Mouse (Mus musculus) neural tube, embryonic 15.5 days (tissue): ENCODE measurements around the gene Slc26a10. TPM values are rescaled to one million over a fixed set of nuclear protein-coding genes. Genes with fewer than 3 reads are reported as not detected.
A peak's percentile ranks its signal among the peaks of the same experiment; 100 is the strongest.

Source experiments
- ATAC-seq: fragments of 200-750 bp; cut with Nextera tagmentation; 2 replicates; pipeline ENCODE4 v1.8.0; 2017; ENCODE audit warnings: mild to moderate bottlenecking, moderate TSS enrichment, moderate library complexity; ENCODE audit not compliant: low FRiP score
- H3K27ac ChIP-seq: fragments of 300-500 bp; sonication (generic); replicated peaks from 2 replicates; pipeline ENCODE4 v1.5.1; 2015; ENCODE audit warnings: mild to moderate bottlenecking, inconsistent platforms
- H3K27me3 ChIP-seq: fragments of 300-500 bp; sonication (generic); replicated peaks from 2 replicates; pipeline ENCODE4 v1.6.1; 2015; ENCODE audit warnings: inconsistent platforms
- H3K36me3 ChIP-seq: fragments of 300-500 bp; sonication (generic); 2 replicates; pipeline ENCODE4 v1.6.1; 2015; ENCODE audit warnings: inconsistent platforms
- H3K4me1 ChIP-seq: fragments of 300-500 bp; sonication (generic); 2 replicates; pipeline ENCODE4 v1.6.1; 2015; ENCODE audit warnings: inconsistent platforms
- H3K4me2 ChIP-seq: fragments of 300-500 bp; sonication (generic); 2 replicates; pipeline ENCODE4 v1.6.1; 2015; ENCODE audit warnings: inconsistent platforms, mild to moderate bottlenecking, moderate library complexity
- H3K4me3 ChIP-seq: fragments of 300-500 bp; sonication (generic); replicated peaks from 2 replicates; pipeline ENCODE4 v1.5.1; 2015; ENCODE audit warnings: mild to moderate bottlenecking, inconsistent platforms
- H3K9ac ChIP-seq: fragments of 300-500 bp; sonication (generic); replicated peaks from 2 replicates; pipeline ENCODE4 v1.6.1; 2015; ENCODE audit warnings: mild to moderate bottlenecking, inconsistent platforms
- H3K9me3 ChIP-seq: fragments of 300-500 bp; sonication (generic); replicated peaks from 2 replicates; pipeline ENCODE4 v1.6.1; 2016; ENCODE audit warnings: inconsistent platforms
- WGBS: fragments of 180-500 bp; shearing (Covaris S2); methylation state at CpG from one replicate; pipeline ENCODE4 v1.1.7; 2015; ENCODE audit warnings: mixed read lengths; 5-methylcytosine and 5-hydroxymethylcytosine counted together
- polyA plus RNA-seq: library from polyadenylated mRNA; unstranded; fragments of >200 nt; fragmentation: Nextera tagmentation; extraction: Ambion mirVana; gene quantifications from 2 replicates; pipeline ENCODE4 v1.2.1, GENCODE M21; 2015

Gene Slc26a10
- polyA plus RNA-seq, 1 experiment from 2014 or later: 1.0 TPM

DNA sequence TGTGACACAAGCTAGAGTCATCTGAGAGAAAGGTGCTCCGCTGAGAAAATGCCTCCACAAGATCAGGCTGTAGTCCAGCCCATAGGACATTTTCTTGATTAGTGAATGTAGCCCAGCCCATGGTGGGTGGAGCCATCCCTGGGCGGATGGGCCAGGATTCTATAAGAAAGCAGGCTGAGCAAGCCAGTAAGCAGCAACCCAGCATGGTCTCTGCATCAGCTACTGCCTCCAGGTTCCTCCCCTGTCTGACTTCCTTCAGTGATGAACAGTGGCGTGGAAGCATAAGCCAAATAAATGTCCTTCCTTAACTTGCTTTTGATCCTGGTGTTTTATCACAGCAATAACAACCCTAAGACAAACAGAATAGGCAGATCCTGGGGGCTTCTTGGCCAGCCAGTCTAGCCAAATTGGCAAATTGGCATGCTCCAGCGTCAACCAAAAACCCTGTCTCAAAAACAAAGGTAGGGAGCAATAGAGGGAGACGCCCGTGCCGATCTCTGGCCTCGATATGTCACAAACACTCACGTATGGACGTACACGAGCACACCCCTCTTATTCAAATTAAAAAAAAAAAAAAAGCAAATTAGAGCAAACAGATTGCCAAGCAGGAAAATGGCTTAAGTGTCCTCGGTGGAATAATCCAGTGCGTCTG, 57.5 kb downstream of the Slc26a10 start:
- ATAC-seq: peak; percentile 45
- peak overlapping the region; percentile 91 for H3K27ac ChIP-seq
- peak overlapping the region; percentile 40; the same call in 1 of the 2 replicates for H3K9ac ChIP-seq
- H3K4me1 ChIP-seq: peaks cover 39% of the 10 kb centered on the region
- peaks cover 17% of the 10 kb centered on the region for H3K36me3 ChIP-seq
- H3K4me3 ChIP-seq: peak overlapping the region; percentile 96
- 8% methylated on average over 13 of the region's 13 CpGs for WGBS
- peak overlapping the region; percentile 59 for H3K4me2 ChIP-seq
- no peaks in the 10 kb centered on the region for H3K27me3 ChIP-seq
- H3K9me3 ChIP-seq: no peaks in the 10 kb centered on the region

DNA sequence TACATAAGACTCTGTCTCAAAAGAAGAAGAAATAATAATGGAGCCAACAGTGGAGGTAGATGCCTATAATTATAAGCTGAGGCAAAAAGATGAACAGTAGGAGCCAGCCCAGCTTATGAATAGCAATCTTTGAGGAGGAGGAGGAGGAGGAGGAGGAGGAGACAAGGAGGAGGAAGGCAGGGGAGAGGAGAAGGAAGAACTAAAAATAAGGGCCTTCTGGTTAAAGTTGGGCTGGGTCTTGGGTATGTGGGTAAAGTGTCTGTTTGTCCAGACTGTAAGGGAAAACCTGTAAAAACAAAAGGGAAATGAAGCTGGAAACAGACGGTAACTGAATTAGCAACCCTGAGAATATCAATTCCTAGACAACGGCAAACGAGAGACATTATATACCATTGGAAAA, 58.4 kb downstream of the Slc26a10 start:
- peak overlapping the region; percentile 91 for H3K27ac ChIP-seq
- ATAC-seq: no peak
- peak overlapping the region; percentile 45 for H3K9ac ChIP-seq
- no peaks in the 10 kb centered on the region for H3K27me3 ChIP-seq
- peaks cover 25% of the 10 kb centered on the region for H3K36me3 ChIP-seq
- peak overlapping the region; percentile 59 for H3K4me2 ChIP-seq
- no peaks in the 10 kb centered on the region for H3K9me3 ChIP-seq
- H3K4me1 ChIP-seq: peaks cover 39% of the 10 kb centered on the region
- WGBS: 74% methylated on average over 3 of the region's 3 CpGs
- H3K4me3 ChIP-seq: peak overlapping the region; percentile 96

Other genes with a start within 250 kb of the Slc26a10 start
- gene Ctdsp2, start 201.9 kb downstream of the Slc26a10 start, polyA plus RNA-seq: 15.7 and 25.4 TPM in 2 replicates
- 19.2 and 22.4 TPM in 2 replicates for gene Avil, start 179.9 kb downstream of the Slc26a10 start, polyA plus RNA-seq
- 66.6 and 71.0 TPM in 2 replicates for gene Tsfm, start 149.8 kb downstream of the Slc26a10 start, polyA plus RNA-seq
- gene Mettl1, start 139.2 kb downstream of the Slc26a10 start, polyA plus RNA-seq: 24.3 and 29.6 TPM in 2 replicates
- 0.27 and 0.51 TPM in 2 replicates for gene Eef1akmt3, start 139.1 kb downstream of the Slc26a10 start, polyA plus RNA-seq
- 0.11 and 0.14 TPM in 2 replicates for gene Cyp27b1, start 132.4 kb downstream of the Slc26a10 start, polyA plus RNA-seq
- gene March9, start 120.5 kb downstream of the Slc26a10 start, polyA plus RNA-seq: 5.9 and 7.4 TPM in 2 replicates
- 551 and 796 TPM in 2 replicates for gene Cdk4, start 117.1 kb downstream of the Slc26a10 start, polyA plus RNA-seq
- gene Tspan31, start 110.4 kb downstream of the Slc26a10 start, polyA plus RNA-seq: 108 and 123 TPM in 2 replicates
- 4.6 and 5.3 TPM in 2 replicates for gene Agap2, start 105.4 kb downstream of the Slc26a10 start, polyA plus RNA-seq
- gene Os9, start 59.5 kb downstream of the Slc26a10 start, polyA plus RNA-seq: 127 and 130 TPM in 2 replicates
- gene B4galnt1, start 15.4 kb downstream of the Slc26a10 start, polyA plus RNA-seq: 69.5 and 70.4 TPM in 2 replicates
- gene Arhgef25, start 9.4 kb upstream of the Slc26a10 start, polyA plus RNA-seq: 32.7 and 34.9 TPM in 2 replicates
- 211 and 245 TPM in 2 replicates for gene Dtx3, start 15.1 kb upstream of the Slc26a10 start, polyA plus RNA-seq
- gene Pip4k2c, start 30.9 kb upstream of the Slc26a10 start, polyA plus RNA-seq: 19.8 and 23.0 TPM in 2 replicates
- 97.3 and 113 TPM in 2 replicates for gene Kif5a, start 82.7 kb upstream of the Slc26a10 start, polyA plus RNA-seq
- gene Dctn2, start 85.7 kb upstream of the Slc26a10 start, polyA plus RNA-seq: 304 and 335 TPM in 2 replicates
- 16.4 and 18.3 TPM in 2 replicates for gene Mbd6, start 108.4 kb upstream of the Slc26a10 start, polyA plus RNA-seq
- 108 and 115 TPM in 2 replicates for gene Mars, start 131.1 kb upstream of the Slc26a10 start, polyA plus RNA-seq
- 0.88 and 13.1 TPM in 2 replicates for gene Arhgap9, start 141.3 kb upstream of the Slc26a10 start, polyA plus RNA-seq
- gene Gli1, start 161.3 kb upstream of the Slc26a10 start, polyA plus RNA-seq: 1.8 and 2.7 TPM in 2 replicates
- gene Inhbe, start 173.8 kb upstream of the Slc26a10 start, polyA plus RNA-seq: 0.03 TPM in 1 of 2 replicates, not detected in the other
- not detected in 2 replicates for gene Inhbc, start 189.8 kb upstream of the Slc26a10 start, polyA plus RNA-seq
- gene R3hdm2, start 199.7 kb upstream of the Slc26a10 start, polyA plus RNA-seq: 30.7 and 34.5 TPM in 2 replicates